Mouse (Mus musculus): ENCODE measurements around the gene Tut4. TPM values are rescaled to one million over a fixed set of nuclear protein-coding genes. Genes with fewer than 3 reads are reported as not detected.

The Tut4 gene
- total RNA-seq, 2 experiments from 2014 or later, result 31.6 to 51.9 TPM

DNA sequence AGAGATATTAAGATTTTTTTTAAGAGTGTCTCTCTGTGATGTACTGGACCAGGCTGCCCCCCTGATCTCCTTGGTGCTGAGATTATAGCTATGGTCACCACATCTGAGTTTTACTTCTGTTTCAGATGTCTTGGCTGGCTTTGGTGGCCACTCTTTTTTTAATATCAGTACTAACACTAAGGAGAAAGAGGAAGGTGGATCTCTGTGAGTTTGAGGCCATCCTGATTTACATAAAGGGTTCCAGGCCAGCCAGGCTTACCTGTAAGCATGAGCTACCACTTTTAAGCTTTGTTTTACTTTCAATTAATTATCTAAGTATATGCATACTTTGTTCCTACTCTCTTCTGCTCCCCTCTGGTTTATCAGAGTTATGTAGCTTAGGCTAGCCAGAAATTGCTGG is 23.6 kb downstream of the Tut4 start:
- intact Hi-C loops (cut with DNase I), result no loop called here
- no peak for DNase-seq (ENCODE audit: low spot score in 2 of 2)

DNA sequence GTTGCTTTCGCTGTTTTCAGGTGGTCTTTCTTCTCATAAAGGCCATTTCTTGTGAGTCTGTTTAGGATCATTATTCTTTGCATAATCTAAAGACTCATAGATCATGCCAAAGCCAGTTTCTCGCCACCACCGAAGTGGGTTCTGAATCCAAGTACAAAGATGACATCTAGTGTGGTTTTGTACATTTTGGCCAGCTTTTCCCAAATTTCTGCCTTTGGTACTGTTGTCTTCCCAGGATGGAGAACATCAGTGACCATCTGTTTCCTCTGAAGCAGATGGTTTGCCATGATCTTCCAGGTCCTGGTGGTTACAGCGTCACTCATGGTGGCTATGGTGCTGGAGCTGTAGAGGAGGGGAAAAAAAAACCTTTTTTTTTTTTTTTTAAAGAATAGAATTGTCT is 25.0 kb downstream of the Tut4 start:
- intact Hi-C loops (cut with DNase I), result no loop called here
- no peak for DNase-seq (ENCODE audit: low spot score in 2 of 2)

GRCm38 (mm10) chr4:108503023-108503422 is 43.8 kb downstream of the Tut4 start:
- intact Hi-C loops (cut with DNase I), result no loop called here
- DNase-seq (ENCODE audit: low spot score in 2 of 2), result no peak

DNA sequence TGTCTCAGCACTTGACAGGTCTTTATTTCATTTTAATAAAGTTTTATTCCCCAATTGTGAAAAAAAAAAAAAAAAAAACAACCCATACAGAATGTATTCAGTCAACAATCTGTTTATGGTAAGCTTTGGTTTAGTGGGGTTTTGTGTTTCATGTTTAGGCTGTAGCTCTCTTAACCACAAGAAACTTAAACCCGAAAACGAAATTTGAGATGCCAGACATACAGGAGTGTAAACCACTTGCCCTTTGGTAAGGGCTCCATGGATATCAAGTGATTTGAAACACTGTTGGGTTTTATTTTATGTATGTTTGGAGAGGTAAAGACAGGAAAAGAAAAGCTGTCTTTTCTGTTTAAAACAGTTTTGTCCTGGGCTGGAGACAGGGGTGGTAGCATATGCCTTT is 80.5 kb downstream of the Tut4 start:
- DNase-seq (ENCODE audit: low spot score in 2 of 2), result no peak
- intact Hi-C loops (cut with DNase I), result no loop called here

- DNase-seq (ENCODE audit: low spot score in 2 of 2), result no peak
- intact Hi-C loops (cut with DNase I), result no loop called here
Observed at GRCm38 (mm10) chr4:108565026-108565425, 105.8 kb downstream of the Tut4 start.

GRCm38 (mm10) chr4:108572644-108573043 is 113.4 kb downstream of the Tut4 start:
- no peak for DNase-seq (ENCODE audit: low spot score in 2 of 2)
- intact Hi-C loops (cut with DNase I), result no loop called here

- peak; percentile 95 to 97 for DNase-seq (ENCODE audit: low spot score in 2 of 2)
- intact Hi-C loops (cut with DNase I), result loop anchor here (2.0 to 5.0 kb wide), 3 partner anchors 40 to 242 kb away; partner anchors contain the start of gene Cc2d1b
Observed at GRCm38 (mm10) chr4:108578840-108579742, 119.9 kb downstream of the Tut4 start, which contains the start of the genes Prpf38a and Orc1. Gene Prpf38a, minus strand, starts transcription at chr4:108579336. Gene Orc1, plus strand, starts transcription at chr4:108579423.

DNA sequence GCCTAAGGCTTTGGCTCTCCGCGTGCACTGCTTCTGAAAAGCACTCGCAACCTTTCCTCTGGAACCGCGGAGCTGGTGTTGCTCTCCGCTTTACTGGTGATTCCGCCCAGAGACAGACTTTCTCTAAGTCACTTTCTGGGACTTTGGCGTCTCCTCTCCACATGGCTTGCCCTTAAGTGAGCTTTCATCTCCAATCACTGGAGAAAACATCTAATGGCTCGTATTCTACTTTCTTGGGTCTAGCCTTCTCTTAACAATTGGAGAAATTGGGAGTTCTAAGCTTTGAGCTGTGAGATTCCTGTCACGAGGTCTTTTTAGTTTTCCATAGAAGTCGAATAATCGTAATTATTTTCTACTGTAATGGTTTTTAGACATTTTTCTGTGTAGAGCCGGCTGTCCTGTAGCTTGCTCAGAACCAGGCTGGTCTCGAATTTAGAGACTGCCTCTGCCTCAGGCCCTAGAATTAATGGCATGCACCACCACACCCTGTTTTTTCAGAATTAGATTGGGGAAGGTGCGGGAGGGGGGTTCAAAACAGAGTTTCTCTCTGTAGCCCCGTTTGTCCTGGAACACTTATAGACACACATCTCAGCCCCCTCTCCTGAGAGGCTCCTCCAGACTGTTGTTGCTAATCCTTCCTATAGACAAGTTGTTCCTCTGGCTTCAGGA is 120.7 kb downstream of the Tut4 start:
- intact Hi-C loops (cut with DNase I), result loop anchor here (2.0 to 5.0 kb wide), 3 partner anchors 39 to 243 kb away; partner anchors contain the start of gene Cc2d1b
- DNase-seq (ENCODE audit: low spot score in 2 of 2), result no peak

- no peak for DNase-seq (ENCODE audit: low spot score in 2 of 2)
- intact Hi-C loops (cut with DNase I), result no loop called here
Observed at GRCm38 (mm10) chr4:108593376-108593775, 134.2 kb downstream of the Tut4 start.

DNA sequence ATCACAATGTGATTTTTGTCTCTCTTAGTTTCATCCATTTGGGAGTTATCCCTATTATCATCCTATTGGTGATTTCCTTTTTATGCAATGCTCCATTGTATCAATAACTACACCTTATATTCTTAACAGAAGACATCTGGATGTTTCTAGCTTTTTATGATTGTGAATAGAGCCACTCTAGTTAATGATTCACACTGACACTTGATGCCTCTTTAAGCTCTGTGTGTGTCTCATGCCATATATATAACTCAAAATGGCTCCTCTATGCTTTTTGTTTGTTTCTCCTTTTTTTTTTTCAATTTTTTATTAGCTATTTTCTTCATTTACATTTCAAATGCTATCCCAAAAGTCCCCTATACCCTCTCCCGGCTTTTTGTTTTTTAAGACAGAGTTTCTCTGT is 136.6 kb downstream of the Tut4 start:
- DNase-seq (ENCODE audit: low spot score in 2 of 2), result no peak
- intact Hi-C loops (cut with DNase I), result no loop called here

GRCm38 (mm10) chr4:108598306-108598705 is 139.1 kb downstream of the Tut4 start:
- DNase-seq (ENCODE audit: low spot score in 2 of 2), result no peak
- intact Hi-C loops (cut with DNase I), result no loop called here

GRCm38 (mm10) chr4:108601870-108602269 is 142.6 kb downstream of the Tut4 start:
- intact Hi-C loops (cut with DNase I), result no loop called here
- DNase-seq (ENCODE audit: low spot score in 2 of 2), result no peak

- intact Hi-C loops (cut with DNase I), result no loop called here
- DNase-seq (ENCODE audit: low spot score in 2 of 2), result no peak
Observed at GRCm38 (mm10) chr4:108608651-108609050, 149.4 kb downstream of the Tut4 start.

Other genes starting within 250 kb of the Tut4 start
- not detected for gene Zyg11a, start 241.4 kb upstream of the Tut4 start, total RNA-seq (2021)
- gene Zyg11b, start 158.3 kb upstream of the Tut4 start, total RNA-seq (2021), result 100 to 1,000 TPM; 101 to 103 TPM
- 10 to 100 TPM; 25.7 to 28.9 TPM for gene Coa7, start 131.3 kb upstream of the Tut4 start, total RNA-seq (2021)
- gene Shisal2a, start 76.1 kb upstream of the Tut4 start, total RNA-seq (2021), result not detected
- 1 to 10 TPM; 4.6 to 6.8 TPM for gene Gpx7, start 52.5 kb upstream of the Tut4 start, total RNA-seq (2021)
- 10 to 100 TPM; 28.7 to 29.1 TPM for gene Prpf38a, start 119.9 kb downstream of the Tut4 start, total RNA-seq (2021)
- not detected for gene Orc1, start 120.0 kb downstream of the Tut4 start, total RNA-seq (2021)
- gene Cc2d1b, start 160.5 kb downstream of the Tut4 start, total RNA-seq (2021), result 10 to 100 TPM; 31.3 to 48.2 TPM

All from left cerebral cortex, postnatal 36 days (tissue).